Mouse (Mus musculus): ENCODE measurements at regions not wholly inside any gene's neighbourhood (a gene's known extent, or its start where the extent isn't known, plus 50 kb on each side); places are given as distances from the start of the nearest gene placed in this dataset.

DNA sequence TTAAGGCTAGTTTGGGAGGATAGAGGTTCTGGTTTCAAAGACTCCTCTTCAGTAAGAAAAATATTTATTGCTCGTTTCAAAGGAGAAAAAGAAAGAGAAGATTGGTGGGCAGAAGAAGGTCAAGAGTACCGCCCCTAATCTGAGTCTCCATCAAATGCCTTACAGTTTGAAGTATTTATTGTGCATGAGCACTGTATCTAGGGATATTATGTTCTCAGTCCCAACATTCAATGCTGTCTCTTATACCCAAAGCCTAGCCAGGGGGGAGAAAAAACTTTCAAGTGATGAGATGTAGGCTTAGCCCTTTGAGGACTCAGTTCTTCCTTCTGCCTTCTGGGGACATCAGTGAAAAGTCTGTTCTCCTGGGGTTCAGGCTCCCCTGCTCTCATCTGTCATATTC, 271.7 kb downstream of the Ptbp2 start:
- TF ChIP-seq POLR2A (IDR thresholded peaks at IDR 0.05; ENCODE audit: borderline replicate concordance, extremely low read depth, low read depth, low read length): no peak
- TF ChIP-seq CTCF (IDR thresholded peaks at IDR 0.05; ENCODE audit: insufficient read depth, low read length): no peak
- WGBS: 50% methylated on average over 2 of the region's 2 CpGs
- Histone ChIP-seq H3K4me1 (ENCODE audit: control insufficient read depth, insufficient read depth, low read length) (no peaks in the 10 kb centered on the region), H3K4me3 (replicated peaks; ENCODE audit: extremely low read depth, low read depth, low read length) (no peak overlapping the region)
- no peak for DNase-seq

DNA sequence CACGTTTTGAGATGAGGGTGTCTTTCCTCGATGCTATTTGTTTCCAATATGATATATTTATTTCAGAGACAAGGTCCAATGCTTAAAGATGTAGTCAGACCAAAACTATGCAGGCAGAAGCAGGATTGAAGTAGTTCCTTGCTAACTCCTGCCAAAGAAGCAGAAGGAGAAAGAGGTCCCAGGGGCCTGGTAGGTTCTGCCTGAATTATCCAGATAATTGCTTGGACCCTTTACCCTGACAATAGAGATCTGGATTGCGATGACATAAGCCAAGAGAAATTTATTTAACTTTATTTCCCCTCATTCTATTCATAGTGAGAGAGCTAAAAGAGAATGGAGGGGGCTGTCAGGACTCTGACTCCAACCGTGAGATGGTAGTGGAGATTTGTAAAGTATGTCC, 275.1 kb downstream of the Ptbp2 start:
- Histone ChIP-seq H3K4me3 (replicated peaks; ENCODE audit: extremely low read depth, low read depth, low read length) (no peak overlapping the region), H3K4me1 (ENCODE audit: control insufficient read depth, insufficient read depth, low read length) (no peaks in the 10 kb centered on the region)
- no peak for DNase-seq
- WGBS: 41% methylated on average over 4 of the region's 4 CpGs
- TF ChIP-seq POLR2A (IDR thresholded peaks at IDR 0.05; ENCODE audit: borderline replicate concordance, extremely low read depth, low read depth, low read length) (no peak), CTCF (IDR thresholded peaks at IDR 0.05; ENCODE audit: insufficient read depth, low read length) (no peak)

DNA sequence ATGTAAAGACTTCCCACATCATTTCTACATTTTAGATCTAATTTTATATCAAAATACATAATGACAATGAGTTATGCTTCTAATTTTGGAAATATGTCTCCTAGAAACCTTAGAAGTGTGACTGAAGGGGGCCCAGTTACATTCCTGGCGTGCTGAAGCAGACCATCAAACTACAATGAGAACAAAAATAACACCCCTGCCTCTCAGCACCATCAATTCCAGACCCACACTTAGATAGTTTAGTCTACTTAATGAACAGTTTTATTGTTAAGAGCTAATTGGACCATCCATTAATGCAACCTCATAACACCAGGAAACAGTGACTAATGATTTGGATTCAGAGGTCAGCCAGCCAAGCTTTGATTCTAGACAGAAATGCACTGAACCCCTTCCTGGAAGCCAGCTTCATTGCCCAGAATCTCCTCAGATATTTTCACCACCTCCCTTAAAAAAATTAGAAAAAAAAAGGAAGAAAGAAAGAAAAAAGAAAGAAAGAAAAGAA, 280.7 kb downstream of the Ptbp2 start:
- WGBS: 78% methylated on average over 1 of the region's 1 CpGs
- H3K4me3 ChIP-seq (replicated peaks; ENCODE audit: extremely low read depth, low read depth, low read length): no peak overlapping the region
- no peak for TF ChIP-seq POLR2A (IDR thresholded peaks at IDR 0.05; ENCODE audit: borderline replicate concordance, extremely low read depth, low read depth, low read length)
- TF ChIP-seq CTCF (IDR thresholded peaks at IDR 0.05; ENCODE audit: insufficient read depth, low read length): no peak
- DNase-seq: no peak
- H3K4me1 ChIP-seq (ENCODE audit: control insufficient read depth, insufficient read depth, low read length): no peaks in the 10 kb centered on the region

DNA sequence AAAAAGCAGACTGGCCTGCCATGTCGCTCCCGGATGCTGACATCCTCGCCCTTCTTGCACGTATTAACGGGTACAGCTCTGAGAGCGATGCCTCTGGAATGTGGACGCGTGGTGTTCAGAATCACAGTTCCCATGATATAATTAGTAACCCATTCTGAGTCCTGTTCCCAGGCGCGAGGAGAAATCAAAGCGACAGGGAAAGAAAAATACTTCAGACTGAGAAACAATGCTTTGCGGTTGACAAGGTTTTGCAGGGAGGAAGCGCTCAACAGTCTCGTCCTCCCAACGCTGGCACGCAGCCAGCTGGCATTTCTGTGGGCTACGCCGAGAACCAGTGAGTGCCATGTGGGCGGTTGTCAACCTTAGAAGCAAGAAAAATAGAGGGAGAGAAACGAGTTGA, 285.6 kb downstream of the Ptbp2 start:
- no peaks in the 10 kb centered on the region for H3K4me1 ChIP-seq (ENCODE audit: control insufficient read depth, insufficient read depth, low read length)
- H3K4me3 ChIP-seq (replicated peaks; ENCODE audit: extremely low read depth, low read depth, low read length): no peak overlapping the region
- 28% methylated on average over 20 of the region's 20 CpGs for WGBS
- TF ChIP-seq CTCF (IDR thresholded peaks at IDR 0.05; ENCODE audit: insufficient read depth, low read length) (no peak), POLR2A (IDR thresholded peaks at IDR 0.05; ENCODE audit: borderline replicate concordance, extremely low read depth, low read depth, low read length) (no peak)
- DNase-seq: peak; percentile 5

DNA sequence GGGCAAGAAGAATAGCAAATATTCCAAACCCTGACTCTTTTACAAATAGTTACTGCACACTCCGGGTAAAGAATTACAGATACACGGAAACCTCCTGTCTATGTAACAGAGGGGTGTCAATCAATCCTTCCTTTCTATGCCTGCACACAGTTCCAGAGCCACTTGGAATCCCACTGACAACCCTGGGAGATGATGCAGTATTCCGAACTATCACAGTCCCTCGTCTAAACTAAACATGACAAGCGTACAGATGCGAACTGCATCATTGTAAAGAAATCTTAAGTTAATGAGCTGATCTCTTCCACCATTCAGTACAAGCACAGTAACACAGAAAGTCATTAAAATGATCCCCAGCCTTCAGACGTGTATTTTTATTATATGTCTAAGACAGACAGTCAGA, 286.4 kb downstream of the Ptbp2 start:
- no peak for TF ChIP-seq CTCF (IDR thresholded peaks at IDR 0.05; ENCODE audit: insufficient read depth, low read length)
- TF ChIP-seq POLR2A (IDR thresholded peaks at IDR 0.05; ENCODE audit: borderline replicate concordance, extremely low read depth, low read depth, low read length): no peak
- Histone ChIP-seq H3K4me3 (replicated peaks; ENCODE audit: extremely low read depth, low read depth, low read length) (no peak overlapping the region), H3K4me1 (ENCODE audit: control insufficient read depth, insufficient read depth, low read length) (no peaks in the 10 kb centered on the region)
- 61% methylated on average over 7 of the region's 7 CpGs for WGBS
- DNase-seq: no peak

DNA sequence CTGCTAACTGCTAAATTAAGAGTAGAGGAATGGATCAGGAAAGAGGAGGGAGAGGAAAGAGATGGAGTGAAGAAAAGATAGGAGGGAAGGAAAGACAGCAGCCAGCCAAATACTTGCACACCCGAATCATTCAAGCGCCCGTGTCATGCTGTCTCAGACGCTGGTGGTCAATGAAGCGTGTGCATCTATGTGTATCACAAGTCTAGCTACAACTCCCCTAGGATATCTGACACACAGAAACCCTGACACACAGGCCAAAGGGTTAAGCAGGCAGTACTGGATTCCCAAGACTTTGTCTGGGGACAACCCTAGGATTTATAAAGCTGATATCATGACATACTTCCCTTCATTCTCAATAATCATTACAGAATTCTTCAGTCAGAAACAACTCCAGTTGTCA, 289.7 kb downstream of the Ptbp2 start:
- WGBS: 86% methylated on average over 5 of the region's 5 CpGs
- TF ChIP-seq POLR2A (IDR thresholded peaks at IDR 0.05; ENCODE audit: borderline replicate concordance, extremely low read depth, low read depth, low read length) (no peak), CTCF (IDR thresholded peaks at IDR 0.05; ENCODE audit: insufficient read depth, low read length) (no peak)
- Histone ChIP-seq H3K4me1 (ENCODE audit: control insufficient read depth, insufficient read depth, low read length) (no peaks in the 10 kb centered on the region), H3K4me3 (replicated peaks; ENCODE audit: extremely low read depth, low read depth, low read length) (no peak overlapping the region)
- no peak for DNase-seq

DNA sequence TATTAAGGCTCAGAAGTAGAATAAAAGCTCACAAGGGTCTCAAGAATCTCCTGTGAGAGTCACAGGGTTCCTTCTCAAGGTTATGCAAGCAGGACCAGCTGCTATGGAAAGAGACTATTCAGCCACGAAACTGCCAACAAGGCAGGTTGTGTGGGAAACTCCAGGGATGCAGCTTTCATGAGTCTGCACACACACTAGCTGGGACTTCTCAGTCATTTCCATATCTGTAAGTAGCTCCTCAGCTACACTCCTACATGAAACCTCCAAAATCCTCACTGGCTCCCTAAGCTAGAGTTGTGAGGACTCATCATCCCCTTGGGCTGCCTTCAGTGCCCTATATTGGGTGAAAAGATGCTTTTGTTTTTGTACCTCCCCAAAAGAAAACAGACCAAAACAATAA, 291.6 kb downstream of the Ptbp2 start:
- no peak for DNase-seq
- TF ChIP-seq CTCF (IDR thresholded peaks at IDR 0.05; ENCODE audit: insufficient read depth, low read length): no peak
- no peak for TF ChIP-seq POLR2A (IDR thresholded peaks at IDR 0.05; ENCODE audit: borderline replicate concordance, extremely low read depth, low read depth, low read length)
- WGBS: 69% methylated on average over 1 of the region's 1 CpGs

DNA sequence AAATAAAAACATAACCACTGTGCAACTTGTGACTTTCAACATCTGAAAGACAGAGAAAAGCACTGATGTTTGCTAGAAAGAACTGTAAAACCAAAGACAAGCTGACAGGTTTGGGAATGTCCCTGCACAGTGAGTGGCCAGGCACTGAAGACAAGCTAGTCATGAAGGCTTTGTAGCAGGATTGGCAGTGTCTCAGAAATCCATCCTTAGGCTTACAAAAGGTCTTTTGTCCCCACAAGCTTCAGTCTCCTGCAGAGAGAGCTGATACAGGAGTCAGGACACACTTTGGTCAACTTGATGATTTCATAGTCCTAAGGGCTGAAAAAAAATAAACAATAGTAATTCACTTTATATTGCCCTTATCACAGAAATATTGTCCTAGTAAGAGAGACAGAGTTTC, 294.9 kb downstream of the Ptbp2 start:
- Histone ChIP-seq H3K4me1 (ENCODE audit: control insufficient read depth, insufficient read depth, low read length) (no peaks in the 10 kb centered on the region), H3K4me3 (replicated peaks; ENCODE audit: extremely low read depth, low read depth, low read length) (no peak overlapping the region)
- TF ChIP-seq POLR2A (IDR thresholded peaks at IDR 0.05; ENCODE audit: borderline replicate concordance, extremely low read depth, low read depth, low read length) (no peak), CTCF (IDR thresholded peaks at IDR 0.05; ENCODE audit: insufficient read depth, low read length) (no peak)
- no peak for DNase-seq

More for the DNA sequence above, 291.6 kb downstream of the Ptbp2 start:
- Histone ChIP-seq H3K4me1 (ENCODE audit: control insufficient read depth, insufficient read depth, low read length) (no peaks in the 10 kb centered on the region), H3K4me3 (replicated peaks; ENCODE audit: extremely low read depth, low read depth, low read length) (no peak overlapping the region)
